Mouse (Mus musculus) heart, postnatal 25 days (tissue): ENCODE data around the gene Galr3. TPM values are rescaled to one million over a fixed set of nuclear protein-coding genes. Genes with fewer than 3 reads are reported as not detected.
A peak's percentile ranks its signal among the peaks of the same experiment; 100 is the strongest.

Experiments
- DNase-seq: peaks from one replicate; pipeline ENCODE4 v3.0.0; 2022; ENCODE audit warnings: low spot score
- intact Hi-C: fragments of 180-260 bp; cut with DNase I; formaldehyde crosslinking; loops from one replicate; pipeline ENCODE4 v1.15.1; 2025
- total RNA-seq, 2 experiments: library from RNA; stranded (reverse); gene quantifications; 2 replicates each; pipeline ENCODE4 v1.2.3; 2021

Gene Galr3
- total RNA-seq, 2 experiments from 2014 or later, result not detected

DNA sequence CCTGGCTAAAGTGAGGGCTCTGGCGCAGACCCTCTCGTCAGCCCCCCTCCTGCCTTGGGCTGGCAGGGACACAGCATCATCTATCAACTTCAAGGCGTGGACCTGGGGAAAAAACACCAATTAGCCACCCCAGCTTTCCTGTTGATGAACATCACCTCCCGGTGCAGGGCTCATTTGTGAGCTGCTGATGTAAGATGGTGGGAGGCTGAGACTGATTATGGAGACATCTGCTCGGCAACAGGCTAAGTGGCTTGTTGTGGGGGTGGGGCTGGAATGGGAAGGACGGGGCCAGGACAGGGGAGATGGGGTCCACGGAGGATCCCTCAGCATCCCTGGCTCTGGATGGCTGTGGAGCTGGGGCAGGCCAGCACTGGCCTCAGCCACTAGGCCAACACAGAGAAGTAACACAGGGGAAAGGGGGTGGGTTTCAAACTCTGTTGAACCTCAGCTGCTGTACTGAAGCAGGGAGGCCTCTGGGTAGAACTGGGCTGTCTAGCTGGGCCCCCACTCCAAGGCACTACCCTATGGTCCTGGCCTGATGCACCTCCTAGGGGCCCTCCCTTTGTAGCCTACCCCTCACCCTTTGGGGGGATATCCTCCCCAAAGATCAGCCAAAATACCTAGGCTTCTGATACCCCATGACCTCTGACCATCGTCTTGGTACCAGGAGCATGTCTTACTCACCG lies 8.6 kb downstream of the Galr3 start:
- intact Hi-C loops, result no loop called here
- no peak for DNase-seq

- DNase-seq, result no peak
- intact Hi-C loops, result no loop called here
Observed at GRCm38 (mm10) chr15:79050964-79051363, 9.3 kb downstream of the Galr3 start.

DNA sequence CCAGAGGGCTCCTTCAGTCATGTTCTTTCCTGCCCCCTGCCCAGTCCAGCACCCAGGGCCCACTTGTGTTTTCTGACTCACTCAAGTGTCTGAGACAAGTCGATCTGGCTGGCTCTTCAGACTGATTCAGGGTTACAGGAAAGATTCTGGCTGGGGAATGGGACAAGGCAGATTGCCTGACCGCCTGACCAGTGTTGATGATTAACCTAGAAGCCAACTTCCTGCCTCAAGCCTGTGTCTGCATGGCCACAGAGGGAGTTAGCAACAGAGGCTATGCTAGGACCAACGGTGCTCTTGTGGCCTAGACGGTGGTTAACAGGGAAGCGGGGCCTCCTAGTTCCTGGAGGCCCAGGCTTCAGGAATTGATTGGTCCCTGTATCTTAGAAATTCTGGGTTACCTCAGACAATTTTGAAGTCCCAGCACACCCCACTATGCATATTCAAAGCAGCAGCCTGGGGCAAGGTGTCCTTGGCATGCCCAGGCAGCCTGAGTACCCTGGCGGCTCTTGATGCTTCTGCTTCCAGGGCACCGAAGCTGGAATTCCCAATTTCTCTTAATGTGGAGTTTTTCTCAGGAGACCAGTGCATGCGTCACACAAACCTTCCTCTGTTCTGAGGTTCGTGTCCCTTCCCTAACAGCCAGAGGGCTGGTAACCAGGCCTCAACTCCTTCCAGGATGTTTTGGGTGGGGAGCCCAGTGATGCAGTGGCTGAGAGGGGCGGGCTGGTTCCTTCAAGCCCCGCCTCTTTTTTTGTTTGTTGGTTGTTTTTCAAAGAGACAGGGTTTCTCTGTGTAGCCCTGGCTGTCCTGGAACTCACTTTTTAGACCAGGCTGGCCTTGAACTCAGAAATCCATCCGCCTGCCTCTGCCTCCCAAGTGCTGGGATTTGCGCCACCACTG lies 10.0 kb downstream of the Galr3 start:
- no peak for DNase-seq
- intact Hi-C loops, result no loop called here

DNA sequence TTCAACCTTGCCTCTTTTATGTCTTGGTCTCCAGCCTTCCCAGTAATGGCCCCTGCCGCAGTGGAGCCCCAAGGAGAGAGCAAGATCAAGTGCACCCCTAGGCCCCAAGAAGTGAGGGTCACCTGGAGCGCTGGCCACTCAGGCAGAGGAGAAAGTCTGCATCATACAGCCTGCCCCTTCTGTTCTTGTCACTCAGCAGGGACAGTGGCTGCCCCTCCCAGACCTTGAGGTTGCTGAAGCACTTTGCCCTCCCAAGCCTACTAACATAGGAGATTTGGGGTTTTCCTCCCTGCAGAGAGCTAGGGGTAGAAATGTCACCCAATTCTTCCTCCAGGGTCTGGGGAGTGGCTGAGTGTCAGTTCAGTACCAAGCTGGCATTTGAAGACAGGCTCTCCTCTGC lies 10.7 kb downstream of the Galr3 start:
- DNase-seq, result no peak
- intact Hi-C loops, result no loop called here

- no peak for DNase-seq
- intact Hi-C loops, result no loop called here
Observed at GRCm38 (mm10) chr15:79056601-79057000, 14.9 kb downstream of the Galr3 start.

GRCm38 (mm10) chr15:79057850-79058249 lies 16.2 kb downstream of the Galr3 start:
- intact Hi-C loops, result no loop called here
- no peak for DNase-seq

GRCm38 (mm10) chr15:79060887-79061565 lies 19.3 kb downstream of the Galr3 start:
- DNase-seq, result no peak
- intact Hi-C loops, result no loop called here

- DNase-seq, result peak; percentile 98
- intact Hi-C loops, result no loop called here
Observed at GRCm38 (mm10) chr15:79062376-79063159, 20.9 kb downstream of the Galr3 start, which contains the start of gene Ankrd54. Ankrd54 (minus strand) TSS chr15:79062893.

GRCm38 (mm10) chr15:79063160-79063740 lies 21.6 kb downstream of the Galr3 start:
- no peak for DNase-seq
- intact Hi-C loops, result no loop called here

- no peak for DNase-seq
- intact Hi-C loops, result loop anchor here (5.0 kb wide), 1 partner anchor 163 kb away; no protein-coding TSS in a partner anchor
Observed at GRCm38 (mm10) chr15:79065086-79065770, 23.5 kb downstream of the Galr3 start.

DNA sequence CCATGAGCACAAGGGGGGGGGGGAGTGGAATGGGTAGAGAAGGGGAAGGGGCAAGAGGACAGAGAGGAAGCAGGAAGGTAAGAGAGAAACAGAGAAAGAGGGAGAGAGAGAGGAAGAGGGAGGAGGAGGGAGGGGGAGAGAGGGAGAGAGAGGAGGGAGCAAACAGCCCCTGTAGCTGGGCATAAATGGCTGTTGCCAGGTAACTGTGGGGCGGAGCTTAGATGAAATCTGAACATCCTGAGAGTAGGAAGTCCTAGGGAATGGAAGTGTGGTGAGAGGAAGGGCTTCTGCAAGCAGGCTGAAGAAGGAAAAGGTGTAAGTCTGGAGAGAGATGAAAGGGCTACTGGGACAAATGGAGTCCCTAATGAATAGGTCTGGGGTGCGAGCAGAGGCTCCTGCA lies 24.6 kb downstream of the Galr3 start:
- intact Hi-C loops, result loop anchor here (5.0 kb wide), 1 partner anchor 164 kb away; no protein-coding TSS in a partner anchor

GRCm38 (mm10) chr15:79067631-79068030 lies 25.9 kb downstream of the Galr3 start:
- intact Hi-C loops, result loop anchor here (5.0 kb wide), 1 partner anchor 165 kb away; no protein-coding TSS in a partner anchor
- no peak for DNase-seq

More for the DNA sequence above, 24.6 kb downstream of the Galr3 start:
- DNase-seq, result no peak

DNA sequence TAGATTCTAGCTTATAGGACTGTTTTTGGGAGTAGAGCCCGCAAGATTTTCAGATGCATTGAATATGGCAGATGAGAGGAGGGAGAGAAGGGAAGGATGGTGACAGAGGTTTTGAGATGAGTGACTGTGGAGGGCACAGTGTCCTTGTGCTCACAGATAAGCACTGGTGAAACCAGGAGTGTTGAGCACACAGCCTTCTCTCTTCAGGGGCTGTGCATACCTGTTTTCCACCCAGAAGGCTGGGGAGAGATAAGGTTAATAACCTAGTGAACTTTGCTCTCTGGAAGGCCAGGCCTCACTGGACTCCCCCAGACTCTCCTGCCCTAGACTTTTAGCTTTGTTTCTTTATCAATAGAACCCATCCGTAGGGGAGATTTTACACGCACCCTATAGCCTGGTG lies 26.7 kb downstream of the Galr3 start:
- intact Hi-C loops, result loop anchor here (5.0 kb wide), 1 partner anchor 166 kb away; no protein-coding TSS in a partner anchor
- DNase-seq, result no peak

GRCm38 (mm10) chr15:79071117-79072039 lies 29.7 kb downstream of the Galr3 start:
- no peak for DNase-seq
- intact Hi-C loops, result loop anchor here (1.0 kb wide), 1 partner anchor 34 kb away; no protein-coding TSS in a partner anchor

GRCm38 (mm10) chr15:79073752-79074151 lies 32.1 kb downstream of the Galr3 start:
- DNase-seq, result no peak
- intact Hi-C loops, result no loop called here

DNA sequence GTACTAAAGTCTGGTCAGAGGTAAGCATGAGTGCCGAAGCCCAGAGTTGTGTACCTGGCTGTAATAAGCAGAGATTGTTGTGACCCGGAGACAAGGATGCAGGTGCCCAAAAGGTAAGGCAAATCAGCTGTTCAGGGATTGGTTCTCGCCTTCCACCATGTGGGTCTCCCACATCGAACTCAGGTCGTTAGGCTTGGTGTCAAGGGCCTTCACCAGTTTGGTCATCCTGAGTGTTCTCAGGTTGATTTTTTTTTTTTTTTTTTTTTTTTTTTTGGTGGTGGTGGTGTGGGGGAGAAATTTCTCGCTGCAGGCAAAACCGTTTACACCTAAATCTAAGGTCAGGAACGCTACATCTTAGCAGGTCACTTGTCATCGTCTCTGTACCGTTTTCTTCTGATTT lies 32.8 kb downstream of the Galr3 start:
- no peak for DNase-seq
- intact Hi-C loops, result no loop called here

- intact Hi-C loops, result no loop called here
- DNase-seq, result peak; percentile 77
Observed at GRCm38 (mm10) chr15:79074913-79075532, 33.3 kb downstream of the Galr3 start, which contains the start of gene Eif3l. Eif3l (plus strand) TSS chr15:79075179.
